Comparison of ENCODE assay signal across 9 mouse cellular contexts in the genomic region with DNA sequence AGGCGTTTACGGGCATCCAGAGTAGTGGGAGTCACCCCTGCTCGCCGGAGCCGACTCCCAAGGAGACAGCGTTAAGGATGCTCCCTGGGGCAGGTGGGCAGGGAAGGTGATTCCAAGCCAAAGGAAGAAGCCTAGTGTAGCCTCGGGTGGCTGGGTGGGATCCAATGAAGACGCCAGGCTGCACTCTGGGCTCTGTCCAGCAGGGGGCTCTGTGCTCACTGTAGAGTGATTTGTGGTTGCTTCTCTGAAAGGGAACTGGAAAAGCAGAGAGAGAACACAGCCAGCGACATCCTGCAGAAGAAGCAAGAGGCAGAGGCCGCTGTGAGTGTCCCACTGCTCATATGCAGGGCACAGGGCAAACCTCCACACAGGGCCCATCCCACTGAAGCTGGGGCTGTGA. TPM values are rescaled to one million over a fixed set of nuclear protein-coding genes. Genes with fewer than 3 reads are reported as not detected.
DNase-seq lines count a peak whose midpoint lies in the region; ATAC-seq and TF ChIP-seq lines count a peak whose summit lies in the region.
"Had no signal": no experiment of that assay in that cellular context is flagged by ENCODE, and none has a peak within 500 bp of the region (broad histone marks: within the 10 kb centered on the region; RNA-seq: fewer than 3 reads in every experiment).

No protein-coding gene starts in this region.

- H3K4me1 ChIP-seq in liver, embryonic 16.5 days (ENCODE audit: control insufficient read depth, low read depth, low read length): no peaks in the 10 kb centered on the region
- H3K4me1 ChIP-seq in neural tube, embryonic 13.5 days (replicated peaks): peaks cover 9% of the 10 kb centered on the region
- H3K4me1 ChIP-seq in thymus, adult 2 months (replicated peaks; ENCODE audit: control insufficient read depth, insufficient read depth, low read length): peaks cover 4% of the 10 kb centered on the region

- no peak overlapping the region for H3K4me2 ChIP-seq in liver, embryonic 16.5 days (ENCODE audit: low read depth, low read length)
- no peak overlapping the region for H3K4me2 ChIP-seq in neural tube, embryonic 13.5 days
- H3K4me2 ChIP-seq: heart, embryonic 13.5 days had no signal

- H3K36me3 ChIP-seq in C2C12 (ENCODE audit: control insufficient read depth, insufficient read depth): peaks cover 63% of the 10 kb centered on the region
- H3K36me3 ChIP-seq in liver, embryonic 16.5 days (ENCODE audit: control insufficient read depth, insufficient read depth): peaks cover 56% of the 10 kb centered on the region
- peaks cover 78% of the 10 kb centered on the region for H3K36me3 ChIP-seq in neural tube, embryonic 13.5 days
- H3K36me3 ChIP-seq in thymus, adult 2 months (ENCODE audit: control insufficient read depth, insufficient read depth, low read length): no peaks in the 10 kb centered on the region; the same call in 1 of the 2 replicates

- peak; percentile 79 for TF ChIP-seq CTCF in C2C12 (IDR thresholded peaks at IDR 0.05; ENCODE audit: control insufficient read depth, insufficient read depth, insufficient read length)
- TF ChIP-seq CTCF in thymus, adult 2 months (IDR thresholded peaks at IDR 0.05; ENCODE audit: borderline replicate concordance, control insufficient read depth, extremely low read depth, insufficient read depth, low read length, poor library complexity): peak; percentile 89

- WGBS in liver, embryonic 16.5 days (ENCODE audit: insufficient replicate concordance): 38% methylated on average over 10 of the region's 10 CpGs
- WGBS in neural tube, embryonic 13.5 days: 37% methylated on average over 10 of the region's 10 CpGs
- 45% methylated on average over 10 of the region's 10 CpGs for WGBS in thymus, adult 2 months

- no peaks in the 10 kb centered on the region for H3K27me3 ChIP-seq in C2C12 (ENCODE audit: control insufficient read depth, insufficient read depth, insufficient read length)
- no peaks in the 10 kb centered on the region for H3K27me3 ChIP-seq in liver, embryonic 16.5 days (ENCODE audit: control insufficient read depth, insufficient read depth, low read depth, low read length)
- H3K27me3 ChIP-seq in neural tube, embryonic 13.5 days: no peaks in the 10 kb centered on the region
- no peaks in the 10 kb centered on the region for H3K27me3 ChIP-seq in thymus, adult 2 months (ENCODE audit: control insufficient read depth, insufficient read depth, low read length)
- H3K27me3 ChIP-seq: heart, embryonic 13.5 days had no signal

- H3K4me3 ChIP-seq in C2C12 (ENCODE audit: insufficient read depth, poor library complexity, severe bottlenecking): no peak overlapping the region
- H3K4me3 ChIP-seq in liver, embryonic 16.5 days (ENCODE audit: low read depth, low read length): no peak overlapping the region
- H3K4me3 ChIP-seq in neural tube, embryonic 13.5 days: no peak overlapping the region
- no peak overlapping the region for H3K4me3 ChIP-seq in thymus, adult 2 months (ENCODE audit: control insufficient read depth, insufficient read depth, low read length)
- H3K4me3 ChIP-seq: heart, embryonic 13.5 days had no signal

- TF ChIP-seq POLR2A in thymus, adult 2 months (IDR thresholded peaks at IDR 0.05; ENCODE audit: control insufficient read depth, extremely low read depth, insufficient read depth, low read length, poor library complexity): no peak

- no peak overlapping the region for H3K9ac ChIP-seq in liver, embryonic 16.5 days (ENCODE audit: low read depth, low read length)
- H3K9ac ChIP-seq in neural tube, embryonic 13.5 days: no peak overlapping the region
- H3K9ac ChIP-seq: heart, embryonic 13.5 days had no signal

- no peaks in the 10 kb centered on the region for H3K79me3 ChIP-seq in C2C12 (ENCODE audit: low read depth)

- peak; percentile 8; the same call in 1 of the 2 replicates for ATAC-seq in liver, embryonic 16.5 days (ENCODE audit: low read depth)
- ATAC-seq in neural tube, embryonic 13.5 days (ENCODE audit: low read depth): 0 out of 2 replicates have a peak, but pooled peaks have one; percentile 10

- no peak overlapping the region for H3K27ac ChIP-seq in liver, embryonic 16.5 days (ENCODE audit: low read length)
- peak overlapping the region; percentile 78 for H3K27ac ChIP-seq in neural tube, embryonic 13.5 days (replicated peaks)
- no peak overlapping the region for H3K27ac ChIP-seq in thymus, adult 2 months (ENCODE audit: control insufficient read depth, insufficient read depth, low read length)
- H3K27ac ChIP-seq: heart, embryonic 13.5 days had no signal

- H3K9me3 ChIP-seq in liver, embryonic 16.5 days (replicated peaks; ENCODE audit: control insufficient read depth, low read length): no peaks in the 10 kb centered on the region
- no peaks in the 10 kb centered on the region for H3K9me3 ChIP-seq in neural tube, embryonic 13.5 days

- no peaks in the 10 kb centered on the region for H3K79me2 ChIP-seq in C2C12 (ENCODE audit: control insufficient read depth, insufficient read depth)

- no peak overlapping the region for H3ac ChIP-seq in C2C12 (ENCODE audit: control insufficient read depth, insufficient read length, low read depth)

- DNase-seq in adrenal gland, adult 2 months: peak; percentile 79
- peak; percentile 88 for DNase-seq in embryo, embryonic 10.5 days (ENCODE audit: low spot score)
- DNase-seq in gastrocnemius, postnatal 25 days: peak; percentile 71
- peak; percentile 80 to 92 for DNase-seq in kidney, postnatal 25 days
- DNase-seq in thymus, adult 2 months: peak; percentile 87

TF ChIP-seq in C2C12, 6 proteins besides CTCF, POLR2A, EP300 and RAD21:
- TF ChIP-seq MYOG (IDR thresholded peaks at IDR 0.05; ENCODE audit: control insufficient read depth, extremely low read depth, insufficient read length): no peak
- no peak for TF ChIP-seq FOSL1 (IDR thresholded peaks at IDR 0.05; ENCODE audit: insufficient read depth, low read length, poor library complexity, severe bottlenecking)
- no peak for TF ChIP-seq MAX (IDR thresholded peaks at IDR 0.05)
- no peak for TF ChIP-seq MYOD1 (IDR thresholded peaks at IDR 0.05; ENCODE audit: control insufficient read depth, insufficient read length, low read depth)
- TF ChIP-seq CEBPB (IDR thresholded peaks at IDR 0.05; ENCODE audit: low read depth): no peak
- TF ChIP-seq USF1 (IDR thresholded peaks at IDR 0.05; ENCODE audit: low read depth): no peak

RNA-seq across cellular contexts. Expression of gene Thap3, which starts 11.0 kb away (rescaled TPM):
- polyA plus RNA-seq in C2C12 (2012; fragmentation: generic; extraction: Trizol): 32.8 TPM
- 10 to 100 TPM; 13.8 to 24.1 TPM for total RNA-seq in adrenal gland, adult 2 months (2021)
- polyA plus RNA-seq in adrenal gland, adult 2 months (2012; rRNA removed): 64.6 and 88.7 TPM in 2 replicates
- total RNA-seq in gastrocnemius, postnatal 25 days (2021): 10 to 100 TPM; 27.5 to 29.3 TPM
- 5.9 and 7.1 TPM in 2 replicates for polyA plus RNA-seq in liver, embryonic 16.5 days (2015; fragmentation: Nextera tagmentation; extraction: Ambion mirVana)
- 33.6 and 33.8 TPM in 2 replicates for polyA plus RNA-seq in neural tube, embryonic 13.5 days (2015; fragmentation: Nextera tagmentation; extraction: Ambion mirVana)
- polyA plus RNA-seq in thymus, adult 2 months (2012; rRNA removed): 71.0 and 72.0 TPM in 2 replicates

RNA-seq across cellular contexts. Expression of gene Phf13, which starts 18.3 kb away (rescaled TPM):
- 18.8 TPM for polyA plus RNA-seq in C2C12 (2012; fragmentation: generic; extraction: Trizol)
- total RNA-seq in adrenal gland, adult 2 months (2021): 10 to 100 TPM; 12.1 to 14.2 TPM
- 22.8 and 24.3 TPM in 2 replicates for polyA plus RNA-seq in adrenal gland, adult 2 months (2012; rRNA removed)
- total RNA-seq in gastrocnemius, postnatal 25 days (2021): 1 to 10 TPM; 2.8 to 3.4 TPM
- 4.1 and 4.5 TPM in 2 replicates for polyA plus RNA-seq in liver, embryonic 16.5 days (2015; fragmentation: Nextera tagmentation; extraction: Ambion mirVana)
- polyA plus RNA-seq in neural tube, embryonic 13.5 days (2015; fragmentation: Nextera tagmentation; extraction: Ambion mirVana): 19.1 and 20.6 TPM in 2 replicates
- polyA plus RNA-seq in thymus, adult 2 months (2012; rRNA removed): 9.6 and 11.4 TPM in 2 replicates

RNA-seq across cellular contexts. Expression of gene Klhl21, which starts 30.9 kb away (rescaled TPM):
- polyA plus RNA-seq in C2C12 (2012; fragmentation: generic; extraction: Trizol): 36.2 TPM
- total RNA-seq in adrenal gland, adult 2 months (2021): 10 to 100 TPM; 17.8 to 23.7 TPM
- polyA plus RNA-seq in adrenal gland, adult 2 months (2012; rRNA removed): 70.8 and 71.2 TPM in 2 replicates
- 10 to 100 TPM; 56.9 to 66.5 TPM for total RNA-seq in gastrocnemius, postnatal 25 days (2021)
- polyA plus RNA-seq in liver, embryonic 16.5 days (2015; fragmentation: Nextera tagmentation; extraction: Ambion mirVana): 3.8 and 4.6 TPM in 2 replicates
- polyA plus RNA-seq in neural tube, embryonic 13.5 days (2015; fragmentation: Nextera tagmentation; extraction: Ambion mirVana): 4.5 TPM in 2 replicates
- 33.8 and 41.5 TPM in 2 replicates for polyA plus RNA-seq in thymus, adult 2 months (2012; rRNA removed)

RNA-seq across cellular contexts. Expression of gene Dnajc11, which starts 44.3 kb away (rescaled TPM):
- 61.5 TPM for polyA plus RNA-seq in C2C12 (2012; fragmentation: generic; extraction: Trizol)
- total RNA-seq in adrenal gland, adult 2 months (2021): 100 to 1,000 TPM in 1 of 2 experiments, 10 to 100 TPM in 1; 97.7 to 103 TPM
- 84.5 and 107 TPM in 2 replicates for polyA plus RNA-seq in adrenal gland, adult 2 months (2012; rRNA removed)
- 10 to 100 TPM; 59.3 to 68.8 TPM for total RNA-seq in gastrocnemius, postnatal 25 days (2021)
- 40.5 and 44.0 TPM in 2 replicates for polyA plus RNA-seq in liver, embryonic 16.5 days (2015; fragmentation: Nextera tagmentation; extraction: Ambion mirVana)
- 66.7 and 79.6 TPM in 2 replicates for polyA plus RNA-seq in neural tube, embryonic 13.5 days (2015; fragmentation: Nextera tagmentation; extraction: Ambion mirVana)
- 61.4 and 67.0 TPM in 2 replicates for polyA plus RNA-seq in thymus, adult 2 months (2012; rRNA removed)

RNA-seq across cellular contexts. Expression of gene Zbtb48, which starts 49.7 kb away (rescaled TPM):
- 8.6 TPM for polyA plus RNA-seq in C2C12 (2012; fragmentation: generic; extraction: Trizol)
- total RNA-seq in adrenal gland, adult 2 months (2021): 10 to 100 TPM in 1 of 2 experiments, 1 to 10 TPM in 1; 7.9 to 10.2 TPM
- polyA plus RNA-seq in adrenal gland, adult 2 months (2012; rRNA removed): 9.1 and 10.5 TPM in 2 replicates
- total RNA-seq in gastrocnemius, postnatal 25 days (2021): 1 to 10 TPM; 2.5 TPM
- polyA plus RNA-seq in liver, embryonic 16.5 days (2015; fragmentation: Nextera tagmentation; extraction: Ambion mirVana): 8.0 and 11.1 TPM in 2 replicates
- polyA plus RNA-seq in neural tube, embryonic 13.5 days (2015; fragmentation: Nextera tagmentation; extraction: Ambion mirVana): 15.3 and 18.8 TPM in 2 replicates
- 27.4 and 31.2 TPM in 2 replicates for polyA plus RNA-seq in thymus, adult 2 months (2012; rRNA removed)
